Mouse (Mus musculus): ENCODE results near the gene Isoc2a. TPM values are rescaled to one million over a fixed set of nuclear protein-coding genes. Genes with fewer than 3 reads are reported as not detected.
"Not testable (repeated sequence)": the region's sequence is repeated elsewhere in the genome, so short reads cannot be mapped to it uniquely, and the experiment has no call there.

Isoc2a gene
- total RNA-seq, 2 experiments from 2014 or later: 14.7 to 15.5 TPM

DNA sequence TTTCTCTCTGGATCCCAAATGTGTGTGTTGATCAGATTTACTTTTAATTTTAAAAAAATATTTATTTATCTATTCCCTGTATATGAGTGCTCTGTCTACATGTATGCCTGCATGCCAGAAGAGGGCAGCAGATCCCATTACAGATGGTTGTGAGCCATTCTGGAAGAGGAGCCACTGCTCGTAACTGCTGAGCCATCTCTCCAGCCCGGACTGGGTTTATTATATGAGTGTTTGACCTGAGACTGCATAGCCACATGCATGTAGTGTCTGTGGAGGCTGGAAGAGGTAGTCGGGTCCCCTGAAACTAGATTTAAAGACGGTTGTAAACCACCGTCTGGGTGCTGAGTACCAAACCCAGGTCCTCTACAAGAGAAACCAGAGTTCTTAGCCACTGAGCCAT is 11.9 kb upstream of the Isoc2a start:
- peak; percentile 56 for DNase-seq

DNA sequence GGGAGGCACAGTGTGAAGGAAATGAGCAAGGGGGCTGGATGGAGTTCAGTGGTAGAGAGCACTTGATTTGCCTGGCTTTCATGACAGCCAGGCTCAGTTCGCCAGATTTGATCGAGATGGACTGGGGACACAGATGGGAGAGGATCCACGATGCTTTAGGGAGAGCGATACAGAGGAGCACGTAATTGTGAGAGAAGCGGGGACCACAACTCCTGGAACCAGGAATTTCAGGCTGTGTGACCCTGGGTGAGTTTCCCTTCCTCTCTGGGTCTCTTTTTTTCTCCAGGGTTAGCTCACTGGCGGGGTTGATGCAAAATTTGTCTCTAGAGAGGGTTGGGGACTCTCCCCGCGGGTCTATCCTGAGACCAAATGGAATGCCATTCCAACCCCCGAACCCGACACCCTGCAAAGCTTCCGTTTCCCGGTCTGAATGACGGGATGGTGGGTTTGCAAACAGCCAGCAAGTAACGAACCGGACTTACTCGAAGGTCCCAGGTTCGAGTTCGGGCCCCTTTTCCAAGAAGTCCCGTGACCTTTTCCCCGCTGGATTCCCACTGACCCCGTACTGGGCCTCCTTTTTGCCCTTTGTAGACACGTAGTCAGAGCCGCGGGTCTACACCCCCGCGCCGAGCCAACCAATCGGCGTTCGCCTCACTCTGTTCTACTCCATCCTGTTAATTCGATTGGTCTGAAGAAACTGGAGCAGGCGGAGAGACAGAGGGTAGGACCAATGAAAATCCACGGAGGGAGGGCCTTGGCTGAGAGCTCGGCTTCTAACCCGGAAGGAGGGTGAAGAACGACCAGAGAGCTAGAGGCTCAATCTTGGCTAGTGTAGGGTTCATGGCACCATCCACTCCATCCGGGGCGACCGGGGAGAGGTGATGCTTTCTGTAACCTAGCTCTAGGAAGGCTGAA is 11.1 kb upstream of the Isoc2a start:
- DNase-seq: peak; percentile 98

DNA sequence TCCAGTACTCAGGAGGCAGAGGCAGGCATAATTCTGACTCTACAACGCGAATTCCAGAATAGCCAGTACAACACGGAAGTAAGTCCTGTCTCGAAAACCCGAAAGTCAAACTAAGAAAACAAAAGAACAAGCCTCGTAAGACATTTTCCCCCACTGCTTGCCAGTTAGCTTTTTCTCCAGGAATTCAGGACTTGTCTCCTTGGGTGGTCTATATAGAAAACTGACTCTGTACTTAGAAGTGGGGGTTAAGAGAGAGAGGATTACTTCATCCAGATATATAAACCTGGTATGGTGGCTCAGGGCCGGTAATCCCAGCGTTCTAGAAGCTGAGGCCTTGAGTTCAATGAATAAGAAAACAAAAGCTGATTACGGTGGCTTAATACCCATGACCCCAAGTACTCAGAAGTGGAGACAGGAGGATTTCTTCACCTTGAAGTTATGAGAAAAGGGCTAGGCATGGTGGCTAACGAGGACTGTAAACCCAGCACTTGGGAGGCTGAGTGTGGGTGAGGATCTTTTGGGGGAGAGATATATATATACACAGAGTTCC is 10.2 kb upstream of the Isoc2a start:
- DNase-seq: no peak

DNA sequence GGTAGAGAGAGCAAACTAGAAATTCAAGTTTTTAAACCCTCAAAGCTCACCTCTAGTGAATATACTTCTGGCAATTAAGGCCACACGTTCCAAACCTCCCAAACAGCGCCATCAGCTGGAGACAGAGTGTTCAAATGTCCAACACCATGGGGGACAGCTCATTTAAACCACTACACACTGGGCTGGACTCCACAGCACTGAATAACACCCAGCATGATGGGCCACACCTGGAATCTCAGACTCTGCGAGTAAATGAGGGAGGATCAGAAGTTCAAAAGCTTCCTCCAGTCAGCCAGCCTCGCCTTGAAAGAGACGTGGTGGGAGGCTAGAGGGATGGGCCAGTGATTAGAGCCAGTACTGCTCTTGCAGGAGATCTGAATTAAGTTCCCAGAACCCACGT is 6.8 kb upstream of the Isoc2a start, which contains the start of gene Isoc2b:
Isoc2b (minus strand) TSS at position 126 of the 400 bp plus-strand sequence.
- DNase-seq: no peak

DNA sequence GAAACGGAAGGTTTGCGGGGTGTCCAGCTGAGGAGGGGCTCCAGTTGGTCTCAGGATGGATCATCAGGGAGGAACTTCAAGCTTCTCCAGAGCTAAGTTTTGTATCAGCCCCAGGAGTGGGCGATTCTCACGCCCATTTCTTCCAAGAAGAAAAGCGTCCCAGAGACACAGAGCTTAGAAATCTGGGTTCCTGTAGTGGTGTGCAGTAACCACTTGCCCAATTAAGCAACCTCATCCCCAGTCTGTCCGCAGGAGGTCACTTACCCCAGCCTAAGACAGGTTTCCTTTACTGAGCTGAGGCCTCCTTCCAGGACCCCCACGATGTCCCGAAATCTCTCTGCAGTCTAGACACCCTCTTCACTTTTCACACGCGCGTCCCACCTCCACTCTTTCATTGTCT is 273 bp downstream of the Isoc2a start:
- no peak for DNase-seq

DNA sequence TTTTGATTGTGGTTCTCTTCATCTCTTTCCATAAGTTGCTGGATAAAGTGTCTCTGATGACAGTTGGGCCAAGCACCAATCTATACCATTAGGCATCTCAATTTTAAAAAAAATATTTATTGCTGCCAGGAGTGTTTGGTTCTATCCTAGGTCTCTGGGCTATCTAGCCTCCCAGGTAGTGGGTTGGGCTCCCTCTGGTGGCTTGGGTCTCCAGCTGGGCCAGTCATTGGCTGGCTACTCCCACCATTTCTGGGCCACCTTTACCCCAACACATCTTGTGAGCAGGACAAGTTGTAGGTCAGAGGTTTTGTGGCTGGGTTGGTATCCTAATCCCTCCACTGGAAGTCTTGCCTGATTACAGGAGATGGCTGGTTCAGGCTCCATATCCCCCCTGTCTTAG is 1.2 kb downstream of the Isoc2a start:
- no peak for DNase-seq

DNA sequence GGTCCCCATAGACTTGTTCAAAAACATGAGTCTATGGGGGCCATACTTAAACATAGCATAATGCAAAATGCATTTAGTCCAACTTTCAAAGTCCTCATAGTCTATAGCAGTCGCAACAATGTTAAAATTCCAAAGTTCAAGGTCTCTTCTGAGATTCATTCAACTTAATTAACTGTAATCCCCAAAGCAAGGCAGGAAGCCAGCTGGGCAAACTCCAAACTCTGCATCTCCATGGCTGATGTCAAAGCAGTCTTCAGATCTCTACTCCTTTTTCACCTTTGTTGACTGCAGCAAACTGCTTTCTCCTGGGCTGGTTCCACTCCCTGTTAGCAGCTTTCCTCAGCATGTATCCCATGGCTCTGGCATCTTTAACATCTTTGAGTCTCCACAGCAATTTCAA is 2.1 kb downstream of the Isoc2a start:
- not testable (repeated sequence) for DNase-seq

DNA sequence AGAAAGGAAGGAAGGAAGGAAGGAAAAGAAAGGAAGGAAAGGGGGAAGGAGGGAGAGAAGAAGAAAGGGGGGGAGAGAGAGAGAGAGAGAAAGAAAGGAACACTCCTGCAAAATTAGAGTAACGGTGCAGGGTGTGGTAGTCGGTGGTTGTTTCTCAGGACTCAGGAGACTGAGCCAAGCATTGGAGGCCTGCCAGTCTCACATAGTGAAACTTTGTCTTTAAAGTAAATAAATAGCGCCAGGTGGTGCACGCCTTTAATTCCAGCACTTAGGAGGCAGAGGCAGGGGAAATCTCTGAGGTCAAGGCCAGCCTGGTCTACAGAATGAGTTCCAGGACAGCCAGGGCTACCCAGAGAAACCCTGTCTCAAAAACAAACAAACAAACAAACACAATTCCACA is 9.7 kb downstream of the Isoc2a start:
- no peak for DNase-seq

DNA sequence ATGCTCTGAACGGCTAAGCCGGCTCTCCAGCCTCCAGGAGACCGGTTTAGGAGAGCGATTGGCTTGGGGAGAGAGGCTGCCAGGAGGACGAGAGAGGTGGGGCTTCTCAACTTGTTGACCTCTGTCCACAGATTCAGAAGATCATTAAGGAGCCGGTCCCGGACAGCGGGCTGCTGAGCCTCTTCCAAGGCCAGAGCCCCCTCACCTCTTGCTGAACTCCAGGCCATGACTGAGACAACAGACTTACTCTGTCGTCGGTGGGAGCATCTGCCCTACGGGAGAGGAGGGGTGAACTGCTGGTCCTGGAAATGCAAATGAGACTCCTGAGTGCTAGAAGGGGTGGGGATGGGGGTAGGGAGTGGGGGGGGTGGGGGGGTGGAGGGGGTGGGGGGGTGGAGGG is 18.2 kb downstream of the Isoc2a start:
- no peak for DNase-seq

DNA sequence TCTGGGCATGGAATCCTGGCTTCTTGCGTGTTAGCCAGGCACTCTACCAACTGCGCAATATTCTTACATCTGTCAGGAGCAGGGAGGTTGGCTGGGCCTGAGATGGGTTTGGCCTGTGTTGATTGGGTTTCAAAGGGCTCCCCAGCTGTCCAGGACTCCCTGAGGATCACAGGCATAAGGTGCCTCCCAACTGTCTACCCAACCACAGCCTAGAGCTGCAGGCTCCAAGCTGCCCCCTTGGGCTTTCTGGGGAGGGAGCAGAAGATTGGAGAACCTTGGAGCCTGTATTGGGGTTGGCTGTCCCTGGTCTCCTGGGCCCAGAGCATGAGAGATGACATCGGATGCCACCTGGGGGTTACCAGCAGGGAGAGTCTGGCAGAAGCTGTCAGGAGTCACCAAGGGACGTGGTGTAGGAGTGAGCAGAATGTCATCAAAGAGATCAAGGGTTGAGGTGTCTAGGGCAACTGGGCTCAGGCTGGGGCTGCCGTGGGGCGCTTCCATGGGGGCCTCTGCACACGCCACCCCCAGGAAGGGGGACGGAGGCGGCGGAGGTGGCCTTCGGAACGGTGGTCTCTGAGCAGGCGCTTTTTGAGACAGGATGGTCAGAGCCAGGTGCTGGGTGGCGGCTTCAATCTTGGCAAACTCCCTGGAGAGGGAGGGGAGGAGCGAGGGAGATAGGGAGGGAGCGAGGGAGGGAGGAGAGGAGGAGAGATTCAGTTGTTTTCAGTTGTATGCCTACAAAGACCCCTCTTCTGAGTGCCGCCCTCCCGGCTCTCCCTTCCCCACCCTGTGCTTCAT is 22.1 kb downstream of the Isoc2a start:
- no peak for DNase-seq

DNA sequence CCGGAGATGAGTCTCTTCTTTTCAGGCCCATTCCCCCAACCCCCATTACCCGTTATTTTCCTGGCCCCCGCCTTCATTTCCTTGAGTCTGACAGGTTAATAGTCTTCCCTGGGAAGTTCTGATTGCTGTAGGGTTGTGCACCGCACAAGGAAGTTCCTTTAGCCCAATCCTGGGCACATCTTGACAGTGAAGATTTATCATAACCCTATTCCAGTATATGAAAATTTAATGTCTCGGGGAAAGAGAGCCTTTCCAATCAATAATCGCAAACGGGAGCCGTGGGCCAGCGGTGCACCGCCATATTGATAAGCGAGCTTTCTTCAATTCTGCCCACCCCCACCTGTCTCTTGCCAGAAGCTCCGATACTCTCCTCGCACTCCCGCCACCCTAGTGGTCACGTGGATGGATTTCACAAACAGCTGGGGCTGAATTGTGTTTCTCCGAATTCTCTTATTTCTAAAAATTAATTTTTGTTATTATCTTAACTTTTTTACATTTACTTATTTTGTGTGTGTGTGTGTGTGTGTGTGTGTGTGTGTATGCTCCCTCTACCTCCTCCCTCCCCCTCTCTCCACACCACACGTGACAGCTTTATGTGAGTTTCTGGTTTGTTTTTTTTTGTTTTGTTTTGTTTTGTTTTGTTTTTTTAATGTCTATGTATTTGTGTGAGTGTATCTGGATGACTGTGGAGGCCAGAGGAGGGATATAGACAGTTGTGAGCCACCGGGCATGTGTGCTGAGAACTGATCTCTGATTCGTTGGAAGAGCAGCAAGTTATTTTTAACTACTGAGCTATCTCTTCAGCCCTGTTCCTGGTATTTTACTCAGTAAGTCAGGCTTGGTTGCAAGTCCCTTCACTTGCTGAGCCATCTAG is 22.9 kb downstream of the Isoc2a start:
- no peak for DNase-seq

DNA sequence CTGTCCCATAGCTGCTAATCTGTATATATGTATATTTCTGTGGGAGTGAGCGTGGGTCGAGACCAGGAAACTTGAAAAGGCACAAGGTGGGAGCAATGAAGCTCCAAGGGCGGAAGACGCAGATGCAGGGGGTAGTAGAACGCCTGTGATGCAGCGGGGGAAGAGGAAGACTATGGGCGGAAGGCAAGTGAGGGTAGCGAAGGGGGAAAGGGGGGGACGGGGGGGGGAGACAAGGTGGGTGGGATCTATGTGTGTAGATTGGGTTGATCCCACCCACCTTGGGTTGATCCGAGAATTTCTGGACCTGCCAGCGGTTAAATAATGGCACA is 23.5 kb downstream of the Isoc2a start:
- DNase-seq: no peak

DNA sequence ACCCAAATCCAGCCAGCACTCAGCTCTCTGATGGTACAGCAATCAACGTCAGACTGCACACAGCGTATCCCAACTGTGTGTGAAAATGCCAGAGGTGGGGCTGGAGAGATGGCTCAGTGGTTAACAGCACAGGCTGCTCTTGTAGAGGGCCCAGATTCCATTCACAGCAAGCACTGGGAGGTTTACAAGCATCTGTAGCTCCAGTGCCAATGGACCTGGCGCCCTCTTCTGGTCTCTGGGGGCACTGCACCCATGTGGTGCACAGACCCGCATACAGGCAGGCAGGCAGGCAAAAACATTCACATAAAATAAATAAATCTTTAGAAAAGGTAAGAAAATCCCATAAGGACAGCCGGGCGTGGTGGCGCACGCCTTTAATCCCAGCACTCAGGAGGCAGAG is 24.2 kb downstream of the Isoc2a start:
- DNase-seq: peak; percentile 63

DNA sequence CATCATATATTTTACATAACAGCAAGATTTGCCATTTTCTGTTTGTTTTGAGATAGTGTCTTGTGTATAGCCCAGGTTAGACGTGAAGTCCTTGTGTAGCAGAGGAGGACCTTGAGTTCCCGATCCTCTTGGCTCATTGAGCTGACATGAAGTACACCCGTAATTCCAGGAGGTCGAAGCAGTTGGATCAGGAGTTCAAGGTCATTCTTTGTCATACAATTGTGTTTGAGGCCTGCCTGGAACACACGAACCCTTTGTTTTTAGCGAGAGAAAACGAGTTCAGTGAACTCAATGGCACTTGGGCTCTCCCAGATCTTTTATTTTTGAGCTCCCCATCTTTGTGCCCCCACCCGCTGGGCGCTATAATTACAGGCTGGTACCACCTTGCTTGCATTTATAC is 25.5 kb downstream of the Isoc2a start:
- DNase-seq: no peak

DNA sequence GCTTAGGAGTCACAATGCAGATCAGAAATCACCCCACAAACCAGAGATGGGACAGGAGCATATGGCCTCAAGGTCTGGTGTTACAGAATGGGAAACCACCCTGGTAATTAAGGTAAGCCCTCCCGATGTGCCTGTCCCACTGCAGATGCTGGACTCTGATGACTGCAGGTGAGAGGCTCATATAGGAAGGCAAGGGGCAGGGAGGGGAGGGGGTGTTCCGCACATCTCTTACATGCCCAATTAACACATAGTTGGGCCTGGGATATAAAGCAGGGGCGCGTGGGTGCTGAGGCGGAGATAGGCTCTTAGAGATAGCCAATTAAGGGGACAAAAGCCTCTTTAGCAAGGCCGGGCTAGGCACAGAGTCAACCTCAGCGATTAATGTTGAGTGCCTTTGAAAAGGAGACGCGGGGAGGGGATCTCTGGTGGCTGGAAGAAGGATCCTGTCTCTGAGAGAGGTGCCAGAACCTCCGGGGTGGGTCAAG is 29.6 kb downstream of the Isoc2a start, which contains the start of gene Gm36210:
Gm36210 (minus strand) TSS at position 51 of the 485 bp plus-strand sequence.
- DNase-seq: no peak

DNA sequence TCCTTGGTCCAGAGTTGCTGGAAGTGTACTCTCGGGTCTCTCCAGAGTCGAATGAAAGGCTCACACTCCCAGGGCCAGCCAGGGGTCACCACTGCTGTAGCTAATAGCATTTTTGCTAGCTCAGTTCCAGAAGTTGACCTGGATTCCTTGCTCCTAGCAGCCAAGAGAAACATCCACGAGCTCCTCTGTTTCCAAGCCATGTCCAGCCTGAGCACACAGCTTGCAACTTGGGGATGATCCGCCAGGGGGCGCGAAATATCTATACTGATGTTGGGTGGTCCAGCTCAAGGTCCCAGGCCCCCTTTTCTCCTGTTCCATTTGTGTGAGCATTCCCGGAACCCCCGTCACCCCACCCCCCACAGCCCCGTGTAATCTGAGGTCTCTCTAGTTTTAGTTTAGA is 34.6 kb downstream of the Isoc2a start:
- peak; percentile 82 for DNase-seq

DNA sequence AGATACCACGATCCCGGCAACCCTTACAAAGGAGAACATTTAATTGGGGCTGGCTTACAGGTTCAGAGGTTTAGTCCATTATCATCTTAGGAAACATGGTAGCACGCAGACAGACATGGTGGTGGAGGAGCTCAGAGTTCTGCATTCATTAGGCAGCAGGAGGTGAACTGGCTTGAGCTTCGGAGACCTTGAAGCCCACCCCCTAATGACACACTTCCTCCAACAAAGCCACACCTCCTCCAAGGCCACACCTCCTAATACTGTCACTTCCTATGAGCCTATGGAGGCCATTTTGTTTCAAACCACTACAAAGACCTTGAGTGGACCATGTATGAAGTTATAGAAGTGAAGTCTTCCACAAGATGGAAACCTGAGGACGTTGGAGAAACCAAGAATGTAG is 35.3 kb downstream of the Isoc2a start:
- DNase-seq: no peak

DNA sequence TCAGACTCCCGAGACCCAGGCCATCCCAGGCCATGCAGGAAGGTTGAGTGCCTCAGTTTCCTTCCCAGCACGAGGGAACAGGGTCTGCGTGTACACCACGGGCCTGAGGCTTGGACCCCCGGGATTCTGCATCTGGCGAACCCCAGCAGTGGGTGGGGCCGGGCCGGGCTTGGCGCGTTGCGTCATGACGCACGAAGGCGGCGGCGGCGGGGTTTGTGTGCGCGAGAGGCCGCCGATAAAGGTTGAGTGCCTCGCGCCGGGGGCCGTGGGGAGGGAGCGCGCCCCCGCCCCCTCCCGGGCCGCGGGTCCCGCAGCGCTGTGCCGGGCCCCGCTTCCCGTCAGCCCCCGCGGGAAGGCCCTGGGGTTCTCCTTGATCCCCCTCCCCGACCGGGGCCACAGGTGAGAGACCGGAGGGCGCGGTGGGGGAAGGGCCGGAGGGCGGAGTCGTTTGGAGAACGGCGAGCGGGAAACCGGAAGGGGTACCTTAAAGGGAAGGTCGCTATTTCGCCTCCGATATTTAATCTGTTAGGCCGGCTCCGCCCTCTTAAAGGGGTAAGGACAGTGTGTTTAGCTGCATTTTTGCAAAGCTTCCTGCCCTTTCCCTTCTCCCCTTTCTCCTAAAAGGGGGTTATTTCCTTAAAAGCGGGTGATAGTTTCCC is 38.2 kb downstream of the Isoc2a start, which contains the start of gene Zfp628:
Zfp628 (plus strand) TSS at position 211 of the 659 bp plus-strand sequence.
- DNase-seq: peak; percentile 95

DNA sequence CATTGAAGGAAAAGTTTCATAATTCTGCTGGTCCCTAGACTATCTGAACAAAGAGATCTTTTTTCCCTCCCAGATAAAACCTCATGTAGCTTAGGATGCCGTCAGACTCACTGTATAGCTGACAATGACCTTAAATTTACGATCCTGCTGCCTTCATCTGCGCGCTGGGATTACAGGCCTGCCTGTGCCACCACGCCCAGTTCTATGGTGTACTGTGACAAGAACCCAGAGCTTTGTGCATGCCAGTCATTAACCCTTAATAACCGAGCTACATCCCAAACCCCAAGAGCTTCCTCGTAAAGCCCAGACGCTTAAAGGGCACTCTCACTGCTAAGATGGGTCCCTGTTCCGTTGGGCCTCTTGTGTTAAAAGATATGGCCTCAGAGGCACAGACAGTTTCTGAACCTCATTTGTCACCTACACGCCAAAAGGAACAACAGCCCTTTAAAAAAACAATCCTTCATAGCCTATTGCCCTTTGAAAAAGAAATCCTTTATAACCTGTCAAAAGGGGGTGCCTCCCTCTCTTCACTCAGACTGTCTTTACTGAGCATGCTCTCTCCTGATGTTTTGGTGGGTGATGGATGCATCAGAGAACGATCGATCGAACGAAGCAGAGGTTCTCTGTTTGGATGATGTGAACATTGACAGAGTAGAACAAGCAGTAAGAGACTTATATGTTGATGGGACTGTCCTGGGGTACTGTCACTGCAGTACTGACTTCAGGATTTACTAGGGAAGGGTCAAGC is 38.9 kb downstream of the Isoc2a start:
- DNase-seq: no peak

DNA sequence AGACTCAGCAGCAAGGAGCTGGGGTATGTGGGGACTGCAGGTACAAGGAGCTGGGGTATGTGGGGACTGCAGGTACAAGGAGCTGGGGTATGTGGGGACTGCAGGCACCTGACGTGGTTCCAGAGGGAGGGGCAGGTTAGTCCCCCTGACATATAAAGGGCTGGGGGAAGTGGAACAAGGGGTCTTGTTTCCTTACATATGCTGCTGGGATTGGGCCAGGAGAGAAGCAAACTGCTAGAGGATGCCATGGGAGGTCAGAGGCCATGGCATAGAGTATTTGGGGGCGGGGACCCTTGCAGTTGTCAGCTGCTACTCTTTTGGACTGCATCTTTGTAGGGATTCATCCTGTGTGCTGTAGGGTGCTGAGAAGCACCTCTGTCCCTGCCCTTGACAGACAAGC is 40.5 kb downstream of the Isoc2a start:
- DNase-seq: no peak

DNA sequence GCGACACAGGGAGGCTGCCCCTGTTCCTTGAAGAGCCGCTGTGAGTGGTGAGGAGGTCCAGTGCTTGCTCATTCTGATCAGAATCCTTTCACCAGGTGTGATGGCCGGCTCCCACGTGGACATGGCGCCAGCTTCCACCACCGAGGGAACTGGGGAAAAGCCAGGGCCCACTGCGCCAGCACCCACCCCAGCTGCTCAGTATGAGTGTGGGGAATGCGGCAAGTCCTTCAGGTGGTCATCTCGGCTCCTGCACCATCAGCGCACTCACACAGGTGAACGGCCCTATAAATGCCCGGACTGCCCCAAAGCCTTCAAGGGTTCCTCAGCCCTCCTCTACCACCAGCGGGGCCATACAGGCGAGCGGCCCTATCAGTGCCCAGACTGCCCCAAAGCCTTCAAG is 41.7 kb downstream of the Isoc2a start:
- no peak for DNase-seq

All from heart, postnatal 4 days (tissue).